Mouse (Mus musculus): ENCODE data around the gene Gm20431. TPM values are rescaled to one million over a fixed set of nuclear protein-coding genes. Genes with fewer than 3 reads are reported as not detected.

Gm20431 gene
- polyA plus RNA-seq, 1 experiment from 2014 or later = 12.3 TPM

GRCm38 (mm10) chr2:167693540-167693939, 32.2 kb upstream of the Gm20431 start:
- H3K27ac ChIP-seq (ENCODE audit: low read depth) = no peak overlapping the region
- no peak for DNase-seq
- H3K9me3 ChIP-seq (ENCODE audit: low read depth, low read length) = no peaks in the 10 kb centered on the region
- no peak for ATAC-seq (ENCODE audit: insufficient read depth)
- no peak overlapping the region for H3K4me3 ChIP-seq (ENCODE audit: low read depth, low read length)
- peaks cover 24% of the 10 kb centered on the region for H3K36me3 ChIP-seq (ENCODE audit: insufficient read depth)
- TF ChIP-seq CTCF (IDR thresholded peaks at IDR 0.05; ENCODE audit: low read depth) = no peak
- no peaks in the 10 kb centered on the region for H3K27me3 ChIP-seq (ENCODE audit: insufficient read depth, low read length)
- H3K4me2 ChIP-seq = no peak overlapping the region
- no peaks in the 10 kb centered on the region for H3K4me1 ChIP-seq (ENCODE audit: insufficient read depth)
- 80% methylated on average over 2 of the region's 2 CpGs for WGBS
- no peak overlapping the region for H3K9ac ChIP-seq

DNA sequence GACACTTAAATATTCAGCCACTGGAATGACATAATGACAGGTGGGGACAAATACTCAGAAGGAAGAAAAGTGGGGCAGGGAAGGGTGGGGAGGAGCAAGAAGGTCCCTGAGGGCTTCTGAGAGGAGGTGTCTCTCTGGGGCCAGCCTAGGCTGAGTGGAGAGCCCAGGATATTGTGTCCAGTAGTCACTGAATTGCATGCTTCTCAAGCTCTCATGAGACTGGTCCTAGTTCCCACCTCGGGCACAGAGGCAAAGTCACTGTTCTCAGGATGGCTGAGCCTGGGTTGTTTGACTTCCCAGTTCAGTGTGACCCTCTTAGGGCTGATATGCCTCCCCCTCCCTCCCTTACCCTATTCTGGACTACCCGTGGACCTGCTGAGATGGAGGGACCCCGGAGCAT, 31.5 kb upstream of the Gm20431 start:
- ATAC-seq (ENCODE audit: insufficient read depth) = no peak
- DNase-seq = no peak
- H3K9me3 ChIP-seq (ENCODE audit: low read depth, low read length) = no peaks in the 10 kb centered on the region
- 67% methylated on average over 3 of the region's 3 CpGs for WGBS
- H3K9ac ChIP-seq = no peak overlapping the region
- no peaks in the 10 kb centered on the region for H3K4me1 ChIP-seq (ENCODE audit: insufficient read depth)
- H3K4me2 ChIP-seq = peak overlapping the region; percentile 92; the same call in 1 of the 2 replicates
- H3K4me3 ChIP-seq (ENCODE audit: low read depth, low read length) = no peak overlapping the region
- peaks cover 24% of the 10 kb centered on the region for H3K36me3 ChIP-seq (ENCODE audit: insufficient read depth)
- H3K27me3 ChIP-seq (ENCODE audit: insufficient read depth, low read length) = no peaks in the 10 kb centered on the region
- no peak for TF ChIP-seq CTCF (IDR thresholded peaks at IDR 0.05; ENCODE audit: low read depth)
- no peak overlapping the region for H3K27ac ChIP-seq (ENCODE audit: low read depth)

- no peak for ATAC-seq (ENCODE audit: insufficient read depth)
- no peak overlapping the region; the same call in 1 of the 2 replicates for H3K27ac ChIP-seq (ENCODE audit: low read depth)
- TF ChIP-seq CTCF (IDR thresholded peaks at IDR 0.05; ENCODE audit: low read depth) = no peak
- H3K4me1 ChIP-seq (ENCODE audit: insufficient read depth) = no peaks in the 10 kb centered on the region
- no peaks in the 10 kb centered on the region for H3K9me3 ChIP-seq (ENCODE audit: low read depth, low read length)
- peaks cover 24% of the 10 kb centered on the region for H3K36me3 ChIP-seq (ENCODE audit: insufficient read depth)
- 80% methylated on average over 14 of the region's 14 CpGs for WGBS
- H3K27me3 ChIP-seq (ENCODE audit: insufficient read depth, low read length) = no peaks in the 10 kb centered on the region; the same call in 1 of the 2 replicates
- H3K4me3 ChIP-seq (ENCODE audit: low read depth, low read length) = peak overlapping the region; percentile 80
- H3K9ac ChIP-seq = peak overlapping the region; percentile 39
- H3K4me2 ChIP-seq = peak overlapping the region; percentile 92
- no peak for DNase-seq
Observed at GRCm38 (mm10) chr2:167691871-167692661, 30.8 kb upstream of the Gm20431 start.

- no peaks in the 10 kb centered on the region for H3K4me1 ChIP-seq (ENCODE audit: insufficient read depth)
- no peaks in the 10 kb centered on the region; the same call in 1 of the 2 replicates for H3K27me3 ChIP-seq (ENCODE audit: insufficient read depth, low read length)
- H3K4me3 ChIP-seq (ENCODE audit: low read depth, low read length) = peak overlapping the region; percentile 80
- no peak for ATAC-seq (ENCODE audit: insufficient read depth)
- no peak for TF ChIP-seq CTCF (IDR thresholded peaks at IDR 0.05; ENCODE audit: low read depth)
- peaks cover 24% of the 10 kb centered on the region for H3K36me3 ChIP-seq (ENCODE audit: insufficient read depth)
- DNase-seq = no peak
- no peak overlapping the region for H3K27ac ChIP-seq (ENCODE audit: low read depth)
- peak overlapping the region; percentile 92 for H3K4me2 ChIP-seq
- no peaks in the 10 kb centered on the region for H3K9me3 ChIP-seq (ENCODE audit: low read depth, low read length)
- H3K9ac ChIP-seq = peak overlapping the region; percentile 39
- 84% methylated on average over 6 of the region's 6 CpGs for WGBS
Observed at GRCm38 (mm10) chr2:167691410-167691809, 30.1 kb upstream of the Gm20431 start.

- TF ChIP-seq CTCF (IDR thresholded peaks at IDR 0.05; ENCODE audit: low read depth) = no peak
- Histone ChIP-seq H3K9ac (peak overlapping the region; percentile 63), H3K27ac (ENCODE audit: low read depth) (no peak overlapping the region), H3K4me3 (ENCODE audit: low read depth, low read length) (peak overlapping the region; percentile 80), H3K9me3 (ENCODE audit: low read depth, low read length) (no peaks in the 10 kb centered on the region), H3K27me3 (ENCODE audit: insufficient read depth, low read length) (no peaks in the 10 kb centered on the region; the same call in 1 of the 2 replicates), H3K4me2 (peak overlapping the region; percentile 92), H3K4me1 (ENCODE audit: insufficient read depth) (no peaks in the 10 kb centered on the region), H3K36me3 (ENCODE audit: insufficient read depth) (peaks cover 24% of the 10 kb centered on the region)
- WGBS = 54% methylated on average over 12 of the region's 12 CpGs
- DNase-seq = no peak
- ATAC-seq (ENCODE audit: insufficient read depth) = no peak
Observed at GRCm38 (mm10) chr2:167690962-167691311, 29.6 kb upstream of the Gm20431 start.

- no peaks in the 10 kb centered on the region for H3K9me3 ChIP-seq (ENCODE audit: low read depth, low read length)
- peak overlapping the region; percentile 94; the same call in 1 of the 2 replicates for H3K27ac ChIP-seq (ENCODE audit: low read depth)
- H3K4me2 ChIP-seq = peak overlapping the region; percentile 92
- no peak for TF ChIP-seq CTCF (IDR thresholded peaks at IDR 0.05; ENCODE audit: low read depth)
- H3K36me3 ChIP-seq (ENCODE audit: insufficient read depth) = peaks cover 24% of the 10 kb centered on the region
- H3K27me3 ChIP-seq (ENCODE audit: insufficient read depth, low read length) = no peaks in the 10 kb centered on the region; the same call in 1 of the 2 replicates
- no peaks in the 10 kb centered on the region for H3K4me1 ChIP-seq (ENCODE audit: insufficient read depth)
- WGBS = 33% methylated on average over 15 of the region's 15 CpGs
- ATAC-seq (ENCODE audit: insufficient read depth) (no peak), DNase-seq (peak; percentile 50)
- H3K9ac ChIP-seq = peak overlapping the region; percentile 83
- H3K4me3 ChIP-seq (ENCODE audit: low read depth, low read length) = peak overlapping the region; percentile 80
Observed at GRCm38 (mm10) chr2:167690219-167690961, 29.1 kb upstream of the Gm20431 start.

All from lung, embryonic 14.5 days (tissue).